Mouse (Mus musculus): Measurements from ENCODE around the gene Psmd13.

Psmd13 gene

DNA sequence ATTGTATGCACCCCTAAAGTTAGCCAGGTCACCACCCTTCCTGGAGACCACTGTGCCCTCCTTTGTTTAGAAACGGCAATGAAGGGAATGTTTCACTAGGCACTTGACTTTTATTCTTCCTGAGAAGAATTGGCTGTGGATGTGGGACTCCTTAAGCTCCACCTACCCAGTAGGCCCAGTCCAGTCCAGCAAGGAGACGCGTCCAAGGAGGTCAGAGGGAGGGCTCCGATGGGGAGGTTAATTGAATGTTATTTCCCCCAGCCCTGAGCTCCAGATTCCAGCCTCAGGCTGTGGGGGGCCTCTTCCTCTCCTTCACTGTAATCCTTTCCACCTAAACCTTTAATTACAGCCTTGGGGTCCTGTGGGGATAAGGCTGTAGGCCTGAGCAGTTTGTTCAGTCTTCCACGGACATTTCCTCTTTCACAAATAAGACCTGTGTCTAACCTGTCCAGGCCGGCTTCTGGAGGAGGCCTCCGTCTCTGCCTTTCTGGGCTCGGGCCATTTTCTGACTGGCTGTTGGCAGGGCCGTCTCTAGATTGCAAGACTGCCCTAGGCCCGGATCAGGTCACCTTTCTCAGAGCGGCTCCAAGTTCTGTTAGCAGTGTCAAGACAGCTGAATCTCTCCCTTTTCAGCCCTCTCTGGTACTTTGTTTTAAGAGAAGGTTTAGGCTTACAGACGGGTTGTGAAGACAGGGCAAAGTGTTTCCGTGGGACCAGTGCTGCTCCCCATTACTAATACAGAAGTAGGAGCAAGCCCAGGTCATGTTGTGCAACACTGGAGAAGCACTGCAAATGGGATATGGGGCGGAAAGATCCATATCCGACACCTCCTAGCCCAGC lies 20.5 kb downstream of the Psmd13 start:
- DNase-seq (ENCODE audit: low read depth in 2 of 2, low spot score in 2 of 2), result no peak

GRCm38 (mm10) chr7:140903212-140903611 lies 21.4 kb downstream of the Psmd13 start:
- peak; percentile 65 to 74 for DNase-seq (ENCODE audit: low read depth in 2 of 2, low spot score in 2 of 2)

DNA sequence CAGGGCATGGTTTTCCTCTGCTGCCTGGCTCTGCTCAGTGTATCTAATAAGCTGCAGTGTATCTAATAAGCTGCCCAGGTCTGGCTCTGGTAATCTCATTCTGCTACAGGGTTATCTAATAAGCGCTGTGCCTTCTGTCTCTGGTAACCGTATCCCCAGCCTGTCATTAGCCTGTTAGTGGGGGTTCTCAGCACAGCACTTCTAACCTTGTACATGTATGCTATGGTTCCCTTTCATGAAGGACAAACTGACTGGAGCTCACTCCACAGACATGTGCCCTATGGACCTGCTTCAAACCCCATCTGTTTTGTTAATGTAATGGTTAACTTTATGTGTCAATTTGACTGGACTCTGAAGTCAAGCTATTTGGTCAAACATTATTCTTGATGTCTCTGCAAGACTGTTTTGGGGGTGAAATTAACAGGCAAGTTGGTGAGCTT lies 23.9 kb downstream of the Psmd13 start:
- DNase-seq (ENCODE audit: low read depth in 2 of 2, low spot score in 2 of 2), result no peak

- DNase-seq (ENCODE audit: low read depth in 2 of 2, low spot score in 2 of 2), result no peak
Measured at GRCm38 (mm10) chr7:140907131-140907530, 25.4 kb downstream of the Psmd13 start.

GRCm38 (mm10) chr7:140907697-140908096 lies 25.9 kb downstream of the Psmd13 start:
- DNase-seq (ENCODE audit: low read depth in 2 of 2, low spot score in 2 of 2), result no peak

DNA sequence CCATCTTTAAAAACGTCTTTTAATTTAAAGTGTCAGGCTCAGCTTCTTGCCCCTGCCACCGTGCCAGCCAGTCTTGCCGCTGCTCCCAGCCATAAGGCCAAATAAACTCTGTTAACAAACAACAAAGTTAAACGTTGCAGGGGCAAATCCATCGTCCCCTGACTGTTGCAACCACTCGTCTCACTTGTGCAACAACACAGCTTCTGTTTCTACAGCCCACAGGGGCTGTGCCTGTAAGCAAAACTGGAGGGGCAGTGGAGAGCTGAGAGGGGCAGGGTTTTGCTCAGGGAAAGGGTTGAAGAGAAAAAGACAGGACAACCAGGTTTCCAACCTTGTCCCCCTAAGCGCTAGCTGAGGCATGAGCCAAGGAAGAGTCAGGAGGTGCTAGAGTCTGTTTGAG lies 26.4 kb downstream of the Psmd13 start:
- no peak for DNase-seq (ENCODE audit: low read depth in 2 of 2, low spot score in 2 of 2)

- DNase-seq (ENCODE audit: low read depth in 2 of 2, low spot score in 2 of 2), result peak; percentile 52 to 60
Measured at GRCm38 (mm10) chr7:140908634-140909107, 26.9 kb downstream of the Psmd13 start.

DNA sequence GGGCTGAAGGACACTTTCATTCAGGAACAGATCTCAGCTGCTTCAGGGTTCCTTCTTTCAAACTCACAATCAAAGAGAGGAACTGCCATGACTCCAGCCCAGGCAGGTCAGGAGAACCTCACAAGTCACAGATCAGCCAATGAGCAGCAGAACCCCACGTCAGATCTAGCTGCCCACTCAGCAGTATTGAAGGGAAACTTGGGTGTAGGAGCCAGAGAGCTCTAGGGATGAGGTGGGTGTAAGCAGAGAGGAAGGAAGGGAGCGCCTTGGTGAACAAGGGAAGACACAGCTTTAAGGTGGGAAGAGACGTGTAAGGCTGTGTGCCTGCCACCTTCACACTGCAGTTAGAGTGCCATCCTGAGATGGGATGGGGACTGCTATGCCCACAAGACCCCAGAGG lies 30.5 kb downstream of the Psmd13 start:
- no peak for DNase-seq (ENCODE audit: low read depth in 2 of 2, low spot score in 2 of 2)

DNA sequence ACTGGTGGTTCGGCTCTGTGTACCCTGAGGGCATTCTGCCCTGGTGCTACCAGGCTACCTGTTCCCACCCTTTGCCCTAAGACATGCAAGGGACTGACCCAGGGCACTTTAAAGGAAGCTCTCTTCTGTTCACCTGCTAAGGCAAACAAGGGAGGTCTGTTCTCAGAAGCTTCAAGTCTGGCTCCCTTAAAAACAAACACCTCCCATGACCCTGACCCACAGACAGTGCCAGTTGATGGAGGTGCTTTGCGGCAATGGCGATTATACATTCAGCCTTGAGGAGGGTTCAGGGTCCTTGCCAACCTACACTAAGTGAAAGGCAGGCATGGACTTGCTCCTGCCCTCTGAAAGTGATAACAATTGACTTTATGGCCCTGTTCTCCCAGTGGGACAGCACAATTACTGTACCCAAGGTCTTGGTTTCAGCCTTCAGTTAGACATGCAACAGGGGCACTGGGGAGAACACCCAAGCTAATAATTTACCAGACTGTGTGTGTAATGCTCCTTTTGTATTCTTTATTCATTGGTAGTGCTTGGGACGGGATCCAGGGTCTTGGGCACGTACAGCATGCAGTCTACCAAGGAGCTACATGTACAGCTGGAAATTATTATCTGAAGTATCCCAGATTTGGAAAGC lies 31.2 kb downstream of the Psmd13 start:
- DNase-seq (ENCODE audit: low read depth in 2 of 2, low spot score in 2 of 2), result no peak

DNA sequence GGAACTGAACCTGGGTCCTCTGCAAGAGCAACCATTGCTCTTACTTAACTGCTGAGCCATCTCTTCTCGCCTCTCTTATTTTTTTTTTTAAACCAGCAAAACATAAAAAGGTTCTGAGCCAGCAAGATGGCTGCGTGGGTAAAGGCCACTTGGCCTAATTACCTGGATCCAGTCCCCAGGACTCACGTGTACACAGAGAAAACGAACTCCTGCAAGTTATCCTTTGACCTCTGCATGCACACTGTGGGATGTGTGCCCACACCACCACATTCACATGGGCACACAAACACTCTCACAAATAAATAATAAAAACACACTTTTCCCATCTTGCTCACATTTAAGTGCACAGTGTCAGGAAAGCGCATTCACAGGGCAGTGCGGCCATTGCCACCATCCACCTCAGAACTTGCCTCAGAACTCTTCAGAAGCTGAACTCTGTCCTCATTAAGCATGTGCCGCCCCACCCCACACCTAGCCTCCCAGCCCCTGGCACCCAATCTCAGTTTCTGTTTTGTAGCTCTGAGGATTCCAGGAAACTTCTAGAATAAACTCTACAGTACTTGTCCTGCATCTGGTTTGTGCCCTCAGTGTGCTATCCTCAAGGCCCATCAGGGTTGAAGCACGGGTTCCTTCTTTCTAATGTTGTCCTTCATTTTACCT lies 32.4 kb downstream of the Psmd13 start:
- DNase-seq (ENCODE audit: low read depth in 2 of 2, low spot score in 2 of 2), result no peak

DNA sequence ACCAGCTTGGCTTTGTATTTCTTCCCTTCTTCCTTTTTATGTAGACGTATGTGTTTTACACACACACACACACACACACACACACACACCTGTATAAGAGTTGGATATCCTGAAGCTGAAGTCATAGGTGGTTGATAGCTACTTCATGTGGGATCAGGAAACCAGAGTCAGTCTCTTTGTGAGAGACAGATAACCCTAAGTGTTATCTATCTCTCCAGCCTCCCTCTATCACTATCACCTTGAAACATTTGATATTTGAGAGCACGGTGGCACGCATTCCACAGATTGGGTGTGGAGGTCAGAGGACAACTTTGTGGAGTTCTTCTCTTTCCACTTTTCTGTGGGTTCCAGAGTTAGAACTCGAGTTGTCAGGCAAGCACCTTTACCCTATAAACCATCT lies 38.1 kb downstream of the Psmd13 start:
- DNase-seq (ENCODE audit: low read depth in 2 of 2, low spot score in 2 of 2), result no peak

DNA sequence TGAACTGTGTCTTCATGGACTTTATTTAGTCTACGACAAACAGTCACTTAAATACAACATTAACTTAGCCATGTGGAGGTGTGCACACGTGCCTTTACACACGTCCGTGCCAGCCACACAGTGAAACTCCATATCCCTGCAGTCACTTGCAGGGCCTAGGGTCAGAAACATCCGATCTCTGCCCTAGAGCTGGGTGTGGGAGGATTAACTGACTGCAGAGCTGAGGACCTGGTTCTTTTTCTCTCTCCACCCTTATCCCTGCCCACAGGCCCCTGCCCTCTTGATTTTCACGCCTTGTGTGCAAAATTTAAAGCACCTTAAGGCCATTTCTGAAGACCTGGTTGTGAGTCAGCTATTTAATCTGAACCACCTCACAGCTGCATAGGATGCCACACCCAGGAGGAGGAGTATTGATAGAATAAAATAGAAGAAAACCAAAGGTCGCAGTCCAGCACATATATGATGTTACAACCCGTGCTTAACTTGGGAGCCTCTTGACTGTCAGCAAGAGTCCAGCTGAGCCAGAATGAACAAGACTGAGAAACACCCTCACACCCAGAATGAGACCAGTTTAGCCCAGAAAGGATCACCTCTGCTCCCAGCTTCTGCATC lies 38.8 kb downstream of the Psmd13 start, which contains the start of gene Nlrp6:
TSS of gene Nlrp6 (plus strand) at position 485 of the 612 bp plus-strand sequence.
- DNase-seq (ENCODE audit: low read depth in 2 of 2, low spot score in 2 of 2), result no peak

- no peak for DNase-seq (ENCODE audit: low read depth in 2 of 2, low spot score in 2 of 2)
Measured at GRCm38 (mm10) chr7:140921225-140921975, 39.6 kb downstream of the Psmd13 start.

DNA sequence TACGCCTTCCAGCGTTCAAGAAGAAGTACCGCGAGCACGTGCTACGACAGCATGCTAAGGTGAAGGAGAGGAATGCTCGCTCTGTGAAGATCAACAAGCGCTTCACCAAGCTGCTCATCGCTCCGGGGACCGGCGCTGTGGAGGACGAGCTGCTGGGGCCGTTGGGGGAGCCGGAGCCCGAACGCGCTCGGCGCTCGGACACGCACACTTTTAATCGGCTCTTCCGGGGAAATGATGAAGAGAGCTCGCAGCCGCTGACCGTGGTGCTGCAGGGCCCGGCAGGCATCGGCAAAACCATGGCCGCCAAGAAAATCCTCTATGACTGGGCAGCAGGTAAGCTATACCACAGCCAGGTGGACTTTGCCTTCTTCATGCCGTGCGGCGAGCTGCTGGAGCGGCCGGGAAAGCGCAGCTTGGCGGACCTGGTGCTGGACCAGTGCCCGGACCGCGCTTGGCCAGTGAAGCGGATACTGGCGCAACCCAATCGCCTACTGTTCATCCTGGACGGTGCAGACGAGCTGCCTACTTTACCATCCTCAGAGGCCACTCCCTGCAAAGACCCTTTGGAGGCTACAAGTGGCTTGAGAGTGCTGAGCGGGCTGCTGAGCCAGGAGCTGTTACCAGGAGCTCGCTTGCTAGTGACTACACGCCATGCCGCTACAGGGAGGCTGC lies 40.8 kb downstream of the Psmd13 start:
- DNase-seq (ENCODE audit: low read depth in 2 of 2, low spot score in 2 of 2), result no peak

GRCm38 (mm10) chr7:140923070-140923775 lies 41.5 kb downstream of the Psmd13 start:
- no peak for DNase-seq (ENCODE audit: low read depth in 2 of 2, low spot score in 2 of 2)

- DNase-seq (ENCODE audit: low read depth in 2 of 2, low spot score in 2 of 2), result no peak
Measured at GRCm38 (mm10) chr7:140927181-140927580, 45.4 kb downstream of the Psmd13 start.

- no peak for DNase-seq (ENCODE audit: low read depth in 2 of 2, low spot score in 2 of 2)
Measured at GRCm38 (mm10) chr7:140938436-140938835, 56.7 kb downstream of the Psmd13 start.

DNA sequence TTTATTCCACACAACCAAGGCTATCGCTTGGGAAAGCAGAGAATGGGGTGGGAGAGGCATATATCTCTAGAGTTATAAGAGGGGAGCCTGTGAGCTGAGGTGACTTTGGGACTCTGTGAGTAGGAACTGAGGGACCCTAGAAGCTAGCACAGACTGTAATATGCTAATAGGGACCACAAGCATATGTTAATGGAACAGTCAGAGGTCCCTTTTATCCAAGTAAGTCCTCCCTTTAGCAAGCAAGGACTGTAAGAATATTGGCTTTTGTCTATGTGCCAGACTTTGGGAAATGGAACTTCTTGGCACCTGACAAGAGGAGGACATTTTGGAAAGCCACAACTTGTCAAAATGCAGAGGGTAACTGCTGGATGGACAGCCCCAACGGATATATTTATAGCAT lies 57.1 kb downstream of the Psmd13 start:
- no peak for DNase-seq (ENCODE audit: low read depth in 2 of 2, low spot score in 2 of 2)

- no peak for DNase-seq (ENCODE audit: low read depth in 2 of 2, low spot score in 2 of 2)
Measured at GRCm38 (mm10) chr7:140939669-140940171, 58.0 kb downstream of the Psmd13 start.

Data from CD8-positive naive resting alpha-beta T cell, adult 2 months (primary cell).